Mouse (Mus musculus) retina, embryonic 14.5 days (tissue): ENCODE measurements around the gene Foxo3.

ENCODE experiments used
- DNase-seq: peaks from one replicate; pipeline ENCODE4 v3.0.0-alpha.2; 2015; ENCODE audit warnings: low spot score

Foxo3 gene

GRCm38 (mm10) chr10:42177771-42178674 is 98.5 kb downstream of the Foxo3 start:
- DNase-seq, result no peak

DNA sequence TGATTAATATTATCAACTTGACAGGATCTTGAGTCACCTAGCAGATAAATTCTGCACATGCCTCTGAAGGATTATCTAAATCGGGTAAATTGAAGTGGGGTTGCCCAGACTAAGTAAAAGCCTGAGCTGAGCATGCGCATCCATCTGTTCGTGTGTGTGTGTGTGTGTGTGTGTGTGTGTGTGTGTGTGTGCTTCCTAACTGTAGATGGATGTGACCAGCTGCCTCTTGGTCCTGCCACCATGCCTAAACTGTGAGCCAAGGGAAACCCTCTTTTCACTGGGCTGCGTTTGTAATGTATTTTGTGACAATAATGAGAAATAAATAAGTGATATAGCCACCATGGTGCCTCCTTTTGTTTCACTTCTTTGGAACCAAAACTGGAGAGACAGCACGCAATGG is 102.3 kb downstream of the Foxo3 start:
- DNase-seq, result peak; percentile 37

GRCm38 (mm10) chr10:42173839-42174238 is 102.7 kb downstream of the Foxo3 start:
- peak; percentile 40 for DNase-seq

GRCm38 (mm10) chr10:42170889-42171347 is 105.6 kb downstream of the Foxo3 start:
- no peak for DNase-seq

GRCm38 (mm10) chr10:42170201-42170600 is 106.4 kb downstream of the Foxo3 start:
- DNase-seq, result no peak

- no peak for DNase-seq
These were observed 121.8 kb downstream of the Foxo3 start for GRCm38 (mm10) chr10:42154727-42155126.

DNA sequence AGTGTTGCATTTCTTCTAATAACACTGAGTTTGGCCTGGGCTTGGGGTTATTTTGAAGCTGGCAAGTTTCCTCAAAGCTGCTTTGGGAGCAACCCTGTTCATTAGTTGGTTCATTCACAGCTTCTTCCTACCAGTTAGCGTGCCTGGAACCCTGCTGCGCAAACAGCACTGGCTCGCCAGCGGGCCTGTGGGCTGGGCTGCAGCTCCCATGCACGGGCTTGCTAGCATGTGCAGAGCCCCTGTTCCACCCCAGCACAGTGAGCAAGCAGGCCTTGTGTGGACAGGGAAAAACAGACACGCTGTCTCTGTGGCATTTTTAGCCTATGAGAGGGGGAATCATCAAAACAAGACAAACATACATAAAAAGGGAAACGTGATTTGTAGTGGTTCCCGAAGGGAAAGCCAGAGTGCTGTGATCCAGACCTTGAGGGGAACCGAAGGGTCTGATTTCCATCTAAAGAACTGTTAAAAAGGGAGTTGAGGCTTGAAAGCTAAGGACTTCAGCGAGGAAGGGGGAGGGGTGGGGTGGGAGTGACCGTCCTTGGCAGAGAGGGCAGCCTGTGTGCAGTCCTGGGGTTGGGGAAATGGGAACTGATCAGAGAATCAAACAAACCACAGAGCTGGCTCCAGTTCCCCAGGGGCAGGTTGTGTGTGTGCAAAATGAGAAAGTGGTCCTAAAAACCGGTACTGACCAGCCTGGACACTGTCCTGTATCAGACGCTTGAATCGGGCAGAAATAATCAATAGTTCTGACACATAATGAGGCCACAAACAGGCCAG is 123.9 kb downstream of the Foxo3 start:
- DNase-seq, result peak; percentile 32

- DNase-seq, result no peak
These were observed 126.8 kb downstream of the Foxo3 start for GRCm38 (mm10) chr10:42149767-42150166.

GRCm38 (mm10) chr10:42148326-42148725 is 128.2 kb downstream of the Foxo3 start:
- no peak for DNase-seq

- no peak for DNase-seq
These were observed 131.3 kb downstream of the Foxo3 start for GRCm38 (mm10) chr10:42145221-42145620.

DNA sequence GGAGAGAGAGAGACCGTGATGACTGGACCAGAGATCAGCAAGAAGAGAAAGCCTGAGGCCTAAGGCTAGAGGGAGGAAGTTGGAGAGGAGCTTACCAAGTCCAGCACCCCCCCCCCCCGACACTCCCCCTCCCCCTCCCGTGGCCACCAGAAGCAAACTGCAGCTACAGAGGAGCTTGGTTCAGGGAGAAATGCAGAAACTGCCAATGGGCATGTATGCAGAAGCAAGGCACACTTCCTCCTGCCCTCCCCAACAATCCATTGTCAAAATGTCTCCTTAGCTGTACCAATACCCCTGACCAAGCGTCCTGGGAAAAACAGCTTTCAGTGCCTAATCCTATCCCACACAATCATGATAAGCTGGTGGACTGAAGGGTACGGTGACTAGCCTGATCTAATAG is 131.8 kb downstream of the Foxo3 start:
- no peak for DNase-seq

DNA sequence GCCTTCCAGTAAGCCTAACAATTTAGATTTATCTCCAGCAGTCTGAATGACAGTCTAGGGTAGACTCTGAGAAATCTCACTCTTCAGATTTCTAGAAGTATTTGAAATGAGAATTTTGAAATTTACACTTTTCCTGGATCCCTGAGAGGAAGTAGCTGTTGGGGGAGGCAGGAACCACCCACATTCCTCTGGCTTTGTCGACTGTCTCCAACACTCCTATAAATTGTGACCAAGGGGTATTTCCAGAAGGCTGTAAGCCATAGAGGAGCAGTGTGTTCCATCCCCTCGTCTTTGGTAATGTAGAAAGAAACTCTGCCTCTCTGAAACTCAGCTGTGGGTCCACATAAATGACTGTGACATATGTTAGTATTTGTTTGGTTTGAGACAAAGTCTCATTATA is 132.4 kb downstream of the Foxo3 start:
- DNase-seq, result no peak

DNA sequence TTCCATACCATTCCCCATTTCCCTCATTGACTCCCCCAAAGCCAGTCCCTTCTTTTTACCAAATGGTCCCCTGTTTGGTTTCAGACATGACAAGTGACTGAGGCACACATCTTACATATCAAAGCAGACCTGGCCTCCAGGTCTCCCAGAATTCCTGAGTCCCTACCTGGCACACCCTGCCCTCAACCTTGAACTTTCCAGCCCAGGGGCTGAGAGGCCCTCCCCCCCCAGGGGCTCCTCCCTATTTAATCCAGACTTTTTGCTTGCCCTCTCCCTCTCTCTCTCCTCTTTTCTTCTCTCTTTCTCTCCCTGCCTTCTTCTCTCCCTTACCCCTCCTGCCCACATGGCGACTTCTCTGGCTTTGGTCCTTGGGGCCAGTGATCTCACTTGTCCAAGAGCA is 133.8 kb downstream of the Foxo3 start:
- DNase-seq, result no peak

- no peak for DNase-seq
These were observed 134.5 kb downstream of the Foxo3 start for GRCm38 (mm10) chr10:42142081-42142480.

- DNase-seq, result no peak
These were observed 136.8 kb downstream of the Foxo3 start for GRCm38 (mm10) chr10:42139749-42140148.

GRCm38 (mm10) chr10:42134759-42135702 is 141.5 kb downstream of the Foxo3 start:
- DNase-seq, result no peak
